Mouse (Mus musculus) liver, embryonic 14.5 days (tissue): ENCODE results near the gene Tex21.

Experiments used
- CTCF ChIP-seq: IDR thresholded peaks from 2 replicates; pipeline ENCODE4 v1.5.1; 2016; ENCODE audit warnings: antibody characterized with exemption, low read depth, control low read depth
- EP300 ChIP-seq: IDR thresholded peaks from 2 replicates; pipeline ENCODE4 v1.6.1; 2016; ENCODE audit warnings: antibody characterized with exemption, low read depth

- TF ChIP-seq CTCF, result no peak
- no peak for TF ChIP-seq EP300
Observed at GRCm38 (mm10) chr12:76263876-76264275, 17.3 kb upstream of the Tex21 start.
